Mouse (Mus musculus) left cerebral cortex, postnatal 4 days (tissue): Measurements from ENCODE around the gene Magi3. TPM values are rescaled to one million over a fixed set of nuclear protein-coding genes. Genes with fewer than 3 reads are reported as not detected.
A peak's percentile ranks its signal among the peaks of the same experiment; 100 is the strongest.

ENCODE experiments used
- DNase-seq: peaks from one replicate; pipeline ENCODE4 v3.0.0-alpha.2; 2022
- intact Hi-C: fragments of 180-260 bp; cut with DNase I; formaldehyde crosslinking; loops from one replicate; pipeline ENCODE4 v1.15.1; 2025
- total RNA-seq, 2 experiments: library from RNA; stranded (reverse); gene quantifications; 2 replicates each; pipeline ENCODE4 v1.2.3; 2021

Gene Magi3
- total RNA-seq: 10 to 100 TPM; 42.5 to 43.1 TPM

DNA sequence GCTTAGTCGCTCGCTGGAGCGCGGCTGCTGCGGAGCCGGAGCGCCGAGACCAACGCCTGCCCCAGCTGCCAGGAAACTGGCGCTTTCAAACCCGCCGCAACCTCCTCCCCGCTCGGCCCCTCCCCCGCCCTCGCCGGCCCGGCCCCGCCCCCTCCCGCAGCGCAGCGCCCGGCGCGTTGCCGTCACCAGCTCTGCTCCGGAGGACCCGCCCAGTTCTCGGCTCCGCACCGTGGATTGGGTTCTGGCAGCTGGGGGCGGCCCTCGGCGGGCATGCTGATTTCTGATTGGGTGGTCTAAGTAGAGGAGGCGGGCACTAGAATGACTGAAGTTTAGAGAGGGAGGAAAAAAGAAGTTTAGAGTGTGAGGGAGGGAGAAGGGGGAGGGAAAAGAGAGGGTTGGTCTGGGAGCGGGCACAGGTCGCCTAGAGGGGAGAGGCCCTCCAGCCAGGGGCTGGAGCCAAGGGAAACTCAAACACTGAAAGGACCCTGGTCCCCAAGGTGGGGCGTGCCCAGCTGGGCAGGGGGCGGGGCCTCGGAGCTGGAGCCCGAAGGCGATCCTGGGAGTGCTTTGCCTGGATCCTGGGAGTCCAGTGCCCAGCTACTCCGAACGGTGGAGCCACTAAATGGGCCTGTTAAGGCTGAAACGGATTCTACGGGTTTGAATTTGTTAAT is at the start of gene Magi3:
Magi3 (minus strand) TSS at position 80 of the 671 bp plus-strand sequence.
- intact Hi-C loops: loop anchor here (10.0 kb wide), 1 partner anchor 214 kb away; no protein-coding TSS in a partner anchor
- peak; percentile 99 for DNase-seq

DNA sequence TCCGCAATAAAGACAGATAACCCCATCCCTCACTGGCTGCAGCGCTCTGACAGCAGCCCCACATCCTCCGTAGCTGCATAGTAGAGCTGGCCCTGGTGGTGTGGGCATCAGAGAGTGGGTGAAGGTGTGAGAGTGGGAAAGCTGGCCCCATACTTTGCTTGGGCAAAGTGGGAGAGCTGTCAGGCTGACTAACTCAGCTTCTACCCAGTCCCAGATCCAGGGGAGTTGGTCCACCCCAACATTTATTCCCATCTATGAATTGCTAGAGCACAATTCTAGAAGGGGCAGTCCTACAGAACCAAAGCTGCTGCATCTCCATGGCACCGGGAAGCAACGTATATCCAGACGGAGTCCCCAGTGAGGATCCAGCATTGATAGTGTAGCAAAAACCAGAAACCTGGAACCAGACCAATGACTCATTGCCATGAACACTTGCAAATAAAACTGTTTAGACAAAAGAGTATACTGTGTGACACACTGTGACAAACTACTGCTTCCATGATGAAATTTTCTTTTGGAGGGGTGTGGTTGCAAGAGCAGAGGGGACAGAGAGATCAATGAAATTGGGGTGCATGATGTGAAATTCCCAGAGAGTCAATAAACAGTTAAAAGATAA is 44.5 kb upstream of the Magi3 start:
- intact Hi-C loops: no loop called here
- DNase-seq: no peak

DNA sequence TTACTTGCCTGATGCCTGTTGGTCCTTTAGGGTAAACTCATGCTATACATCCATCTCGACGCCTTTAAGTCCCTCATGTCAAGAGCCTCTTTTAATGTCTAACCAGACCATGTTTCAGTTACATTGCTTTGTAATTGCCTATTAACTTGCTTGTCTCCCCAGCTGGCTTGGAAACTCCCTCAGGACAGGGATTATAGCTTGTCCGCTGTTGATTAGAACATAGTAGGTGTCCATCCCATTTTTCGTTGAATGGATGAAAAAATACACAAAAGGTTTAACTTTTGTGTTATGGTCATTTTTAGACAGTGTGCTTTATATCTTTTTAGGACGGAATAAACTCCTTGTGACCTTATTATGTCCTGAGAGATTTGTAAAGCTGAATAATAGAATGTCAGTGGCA is 40.0 kb upstream of the Magi3 start:
- DNase-seq: no peak
- intact Hi-C loops: no loop called here

- intact Hi-C loops: no loop called here
- DNase-seq: no peak
Measured at GRCm38 (mm10) chr3:104259168-104259567, 39.0 kb upstream of the Magi3 start.

DNA sequence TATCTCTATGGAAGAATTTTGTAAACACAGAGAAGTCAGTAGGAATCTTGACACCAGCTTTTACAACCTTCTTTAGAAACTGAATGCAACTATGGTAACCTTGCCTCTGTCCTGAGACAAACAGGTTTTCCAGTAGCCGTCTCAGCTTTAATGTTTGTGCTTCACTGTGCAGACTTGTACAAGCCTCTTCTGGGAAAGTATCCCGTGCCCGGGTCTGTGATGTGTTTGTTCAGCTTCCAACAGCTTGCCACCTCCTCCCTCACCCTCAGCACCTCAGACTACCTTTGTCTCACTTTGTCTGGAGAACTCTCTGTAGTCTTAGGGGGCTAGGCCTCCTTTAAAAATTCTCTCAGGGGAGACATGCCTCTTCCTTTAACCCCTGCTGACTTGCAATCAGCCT is 36.9 kb upstream of the Magi3 start:
- intact Hi-C loops: no loop called here
- no peak for DNase-seq

DNA sequence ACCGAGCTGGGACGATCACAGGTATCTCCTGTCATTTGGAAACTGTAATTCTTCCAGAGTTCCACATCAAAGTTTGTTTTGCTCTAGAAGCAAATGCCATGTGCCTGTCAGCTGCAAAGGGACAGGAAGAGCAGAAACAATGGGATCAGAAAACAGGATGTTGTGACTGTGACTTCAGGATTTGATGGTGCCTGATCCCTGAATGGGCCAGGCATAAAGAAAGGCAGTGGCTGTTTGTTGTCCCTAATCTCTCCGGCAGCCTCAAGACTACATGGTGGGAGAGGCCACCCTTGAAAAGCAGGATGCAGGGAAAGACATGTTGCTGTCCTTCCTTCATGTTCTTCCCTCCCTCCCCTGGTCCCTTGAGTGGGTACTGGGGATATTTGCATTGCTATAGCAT is 33.6 kb upstream of the Magi3 start:
- intact Hi-C loops: no loop called here
- no peak for DNase-seq

- DNase-seq: no peak
- intact Hi-C loops: no loop called here
Measured at GRCm38 (mm10) chr3:104247850-104248249, 27.7 kb upstream of the Magi3 start.

DNA sequence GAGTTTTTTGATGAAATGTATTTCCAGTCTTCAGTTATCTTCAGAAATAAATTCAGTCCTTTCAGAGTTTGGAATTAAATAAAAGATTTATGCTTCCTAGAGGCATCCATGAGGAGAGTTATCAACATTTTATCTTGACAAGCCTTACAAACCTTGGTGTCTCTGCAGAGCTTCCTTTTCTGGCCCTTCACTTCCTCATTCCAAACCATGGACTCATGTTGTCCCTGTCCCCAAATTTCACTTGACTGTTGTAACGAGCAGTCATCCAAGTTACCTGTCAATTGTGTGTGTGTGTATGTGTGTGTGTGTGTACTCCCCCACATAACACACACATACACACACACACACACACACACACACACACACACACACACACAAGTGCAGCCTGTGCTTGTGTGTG is 26.9 kb upstream of the Magi3 start:
- intact Hi-C loops: no loop called here
- DNase-seq: no peak

DNA sequence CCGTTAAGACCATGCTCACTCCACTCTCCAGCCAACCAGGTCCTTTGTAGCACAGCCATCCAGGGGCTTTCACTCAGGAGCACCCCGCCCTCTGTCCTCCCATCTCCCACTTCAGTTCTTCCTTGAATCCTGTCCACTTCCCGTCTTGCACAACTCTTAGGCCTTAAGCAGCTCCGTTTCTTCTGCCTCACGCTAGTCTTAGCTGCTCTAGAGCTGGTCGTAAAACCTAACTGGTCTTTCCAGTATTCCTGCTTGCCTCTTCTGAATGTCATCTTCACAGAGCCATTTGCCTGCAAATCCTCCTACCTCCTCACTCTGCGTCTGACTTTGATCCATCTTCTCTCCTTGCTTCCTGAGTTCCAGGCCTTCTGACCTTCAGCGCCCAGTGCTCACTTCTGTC is 24.2 kb upstream of the Magi3 start:
- no peak for DNase-seq
- intact Hi-C loops: no loop called here

- intact Hi-C loops: no loop called here
- DNase-seq: no peak
Measured at GRCm38 (mm10) chr3:104243972-104244371, 23.8 kb upstream of the Magi3 start.

DNA sequence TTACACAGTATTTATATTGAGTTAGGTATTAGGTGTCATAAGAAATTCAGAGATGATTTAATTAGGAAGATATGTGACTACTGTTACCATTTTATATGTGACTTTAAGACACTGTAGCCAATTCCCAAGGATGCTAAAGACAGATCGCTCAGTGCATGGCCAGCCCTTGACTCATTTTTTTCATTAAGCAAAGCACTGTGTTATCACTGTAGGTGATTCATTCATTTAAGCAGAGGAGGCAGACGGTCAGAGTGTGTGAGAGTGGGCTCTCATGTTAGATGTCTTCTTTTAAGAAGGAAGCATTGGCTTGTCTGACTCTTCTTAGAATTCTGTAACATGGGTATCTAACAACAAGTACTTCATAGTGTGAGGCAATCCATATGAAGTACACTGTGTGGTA is 19.6 kb upstream of the Magi3 start:
- intact Hi-C loops: no loop called here
- DNase-seq: no peak

DNA sequence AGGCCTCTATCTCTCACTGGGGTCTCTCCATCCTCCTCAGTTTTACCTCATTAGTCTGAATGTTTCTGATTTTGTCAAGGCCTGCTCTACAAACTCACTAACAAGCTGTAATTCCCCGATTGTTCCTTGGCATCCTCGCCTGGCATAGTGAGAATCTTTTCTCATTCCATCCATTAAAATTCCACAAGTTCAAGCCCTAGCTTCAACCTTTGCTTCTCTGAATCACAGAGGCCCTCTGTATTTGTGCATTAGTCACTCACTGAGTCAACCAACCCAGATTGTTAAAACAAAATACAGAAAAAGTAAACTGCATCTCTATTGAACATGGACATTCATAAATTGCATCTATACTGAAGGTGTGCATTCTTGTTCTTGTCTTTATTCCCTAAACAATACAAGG is 19.2 kb upstream of the Magi3 start:
- intact Hi-C loops: no loop called here
- DNase-seq: no peak

- DNase-seq: no peak
- intact Hi-C loops: no loop called here
Measured at GRCm38 (mm10) chr3:104237846-104238440, 17.8 kb upstream of the Magi3 start.

- intact Hi-C loops: no loop called here
- no peak for DNase-seq
Measured at GRCm38 (mm10) chr3:104236029-104236428, 15.9 kb upstream of the Magi3 start.

GRCm38 (mm10) chr3:104235099-104235498 is 14.9 kb upstream of the Magi3 start:
- DNase-seq: no peak
- intact Hi-C loops: no loop called here

DNA sequence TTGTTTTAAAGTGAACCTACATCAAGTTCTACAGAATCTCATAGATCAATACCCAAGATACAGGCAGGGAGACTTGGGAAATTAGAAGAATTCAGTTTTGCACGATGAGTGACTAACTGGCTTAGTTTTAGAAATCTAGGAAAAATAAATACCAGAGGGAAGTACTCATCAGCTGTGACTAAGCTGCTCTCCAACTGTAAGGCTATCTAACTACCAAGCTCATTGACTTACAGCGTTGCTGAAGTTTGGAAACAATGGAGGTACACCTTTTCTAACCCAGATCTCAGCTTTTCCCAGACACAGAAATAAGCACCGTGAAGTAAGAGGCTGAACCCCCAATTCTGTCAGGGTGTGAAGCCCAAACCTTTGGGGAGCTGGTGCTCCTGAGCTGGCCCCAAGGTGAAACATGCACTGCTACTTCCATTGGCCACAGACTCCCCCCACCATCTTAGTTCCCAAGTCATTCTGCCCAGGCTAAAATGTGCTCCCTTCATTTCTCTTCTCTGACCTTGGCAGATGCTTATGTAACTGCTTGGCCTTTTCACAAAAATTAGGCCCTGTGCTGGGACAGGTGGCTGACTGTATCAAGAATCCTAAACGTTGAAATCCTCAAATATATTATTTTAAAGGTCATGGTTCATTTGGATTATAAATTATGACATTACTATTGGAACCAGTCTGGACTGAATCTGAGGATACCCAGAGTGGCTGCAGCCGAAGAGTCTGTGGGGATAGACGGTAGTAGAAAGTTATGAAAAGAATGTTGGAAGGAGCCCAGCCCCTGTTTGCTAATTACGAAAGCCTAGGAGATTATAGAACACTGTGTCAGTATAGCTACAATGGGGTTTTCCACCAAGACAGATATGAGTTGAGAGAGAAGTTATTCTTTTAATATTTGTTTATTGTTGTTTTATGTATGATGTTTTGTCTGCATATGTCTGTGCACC is 13.5 kb upstream of the Magi3 start:
- DNase-seq: no peak
- intact Hi-C loops: no loop called here

DNA sequence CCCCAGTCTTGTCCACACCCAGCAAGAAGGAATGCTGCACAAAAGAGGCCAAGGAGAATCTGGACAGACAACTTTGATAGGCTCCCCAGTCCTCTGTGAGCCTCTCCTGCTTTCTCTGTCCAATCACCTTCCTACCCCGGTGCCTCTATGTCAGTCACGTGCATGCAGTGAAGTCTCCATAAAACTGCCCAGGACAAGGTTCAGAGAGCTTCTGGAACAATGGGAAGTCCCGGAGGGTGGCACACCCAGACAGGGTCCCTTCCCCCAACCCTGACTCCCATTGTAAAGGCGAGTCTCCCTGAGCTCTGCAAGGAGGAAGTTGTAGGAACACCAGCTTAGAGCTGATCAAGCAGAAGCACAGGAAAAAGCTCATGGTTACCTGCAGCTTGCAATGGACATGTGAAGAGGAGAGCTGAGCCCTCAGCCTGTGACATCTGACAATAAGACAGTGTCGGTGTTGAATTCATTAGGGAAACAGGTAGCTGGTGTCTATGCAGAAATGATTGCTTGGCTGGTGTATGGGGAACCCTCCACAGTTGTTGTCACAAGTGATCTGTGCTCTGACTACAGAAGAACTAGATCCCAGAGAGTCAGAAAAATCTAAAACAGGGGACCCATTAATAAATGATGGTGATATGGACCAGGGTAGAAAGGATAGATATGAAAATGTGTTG is 7.4 kb upstream of the Magi3 start:
- DNase-seq: no peak
- intact Hi-C loops: loop anchor here (10.0 kb wide), 1 partner anchor 207 kb away; no protein-coding TSS in a partner anchor

DNA sequence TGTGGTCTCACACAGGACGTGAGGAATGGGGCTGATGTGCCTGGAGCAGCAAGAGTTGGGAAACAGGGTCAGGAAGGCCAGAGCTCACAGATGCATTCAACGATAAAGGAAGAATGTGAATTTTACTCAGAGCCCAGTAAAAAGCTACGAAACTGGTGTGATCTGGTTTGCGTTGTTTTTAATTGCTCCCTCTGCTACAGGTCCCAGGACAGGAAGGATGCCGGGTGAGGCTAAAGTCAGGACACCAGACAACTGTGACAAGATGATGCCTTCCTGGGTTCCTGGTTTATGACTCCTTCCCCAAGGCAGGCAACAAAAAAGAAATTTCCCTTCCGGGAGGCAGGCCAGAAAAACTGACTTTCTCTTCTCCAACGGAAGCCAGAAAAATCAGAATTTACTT is 6.6 kb upstream of the Magi3 start:
- intact Hi-C loops: loop anchor here (10.0 kb wide), 1 partner anchor 208 kb away; no protein-coding TSS in a partner anchor
- DNase-seq: no peak

DNA sequence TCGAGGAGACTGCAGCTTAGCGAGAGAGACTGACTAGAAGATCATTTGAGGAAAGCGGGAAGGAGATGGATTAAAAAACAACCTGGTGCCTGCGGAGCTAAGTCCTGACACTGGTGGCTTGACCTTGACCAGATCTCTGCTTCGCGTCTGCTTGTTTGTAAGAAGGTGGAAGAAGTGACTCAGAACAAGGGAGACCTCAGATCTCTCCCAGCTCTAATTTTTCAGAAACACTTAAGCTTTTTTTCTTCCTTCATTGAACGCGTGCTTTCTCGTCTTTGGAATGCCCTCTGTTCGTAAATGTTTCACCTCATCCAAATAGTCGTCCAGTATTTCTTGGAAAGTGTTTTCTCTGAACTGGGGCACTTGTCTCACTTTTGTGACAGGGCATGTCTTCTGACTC is 982 bp upstream of the Magi3 start:
- DNase-seq: no peak
- intact Hi-C loops: loop anchor here (10.0 kb wide), 1 partner anchor 214 kb away; no protein-coding TSS in a partner anchor

DNA sequence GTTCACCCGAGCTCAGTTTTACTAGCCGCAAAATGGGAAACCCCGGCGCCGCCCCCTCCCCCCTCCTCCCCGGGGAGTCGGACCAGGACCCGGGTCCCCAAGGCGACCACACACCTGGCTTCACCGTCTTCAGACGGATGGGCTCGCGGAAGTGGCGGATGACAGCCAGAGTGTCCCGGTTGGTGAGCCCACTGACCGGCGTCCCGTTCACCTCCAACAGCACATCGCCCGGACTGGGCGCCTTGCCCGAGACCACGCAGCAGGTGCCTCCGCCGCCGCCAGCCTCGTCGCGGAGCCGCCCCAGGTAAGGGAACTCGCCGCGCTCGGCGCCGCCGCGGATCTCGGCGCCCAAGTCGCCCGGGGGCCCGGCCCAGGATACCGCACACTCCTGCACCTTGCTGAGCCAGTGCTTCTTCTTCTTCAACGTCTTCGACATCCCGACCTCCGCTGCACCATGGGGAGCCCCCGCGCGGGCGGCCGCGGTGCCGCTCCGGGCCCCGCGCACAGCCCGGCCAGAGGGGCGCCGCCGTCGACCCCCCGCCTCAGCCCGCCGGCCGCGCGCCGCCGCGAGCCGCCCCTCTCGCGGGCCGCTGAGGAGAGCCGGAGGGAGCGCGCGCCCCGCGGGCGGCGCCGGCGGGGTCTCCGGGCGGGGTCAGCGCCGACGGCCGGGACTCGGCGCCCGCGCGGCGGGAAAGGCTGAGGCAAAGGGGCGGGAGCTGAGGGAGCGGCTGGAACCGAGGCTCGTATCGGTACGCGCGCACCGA is 461 bp downstream of the Magi3 start:
- intact Hi-C loops: loop anchor here (10.0 kb wide), 1 partner anchor 215 kb away; no protein-coding TSS in a partner anchor
- peak; percentile 60 for DNase-seq
